Mouse (Mus musculus): Measurements from ENCODE around the gene Ctnna2.

Ctnna2 gene

GRCm38 (mm10) chr6:77979241-77979961 lies at the start of gene Ctnna2:
Gene Ctnna2 (minus strand): TSS chr6:77979699.
- in situ Hi-C loops (cut with MboI, MseI), result no loop called here

DNA sequence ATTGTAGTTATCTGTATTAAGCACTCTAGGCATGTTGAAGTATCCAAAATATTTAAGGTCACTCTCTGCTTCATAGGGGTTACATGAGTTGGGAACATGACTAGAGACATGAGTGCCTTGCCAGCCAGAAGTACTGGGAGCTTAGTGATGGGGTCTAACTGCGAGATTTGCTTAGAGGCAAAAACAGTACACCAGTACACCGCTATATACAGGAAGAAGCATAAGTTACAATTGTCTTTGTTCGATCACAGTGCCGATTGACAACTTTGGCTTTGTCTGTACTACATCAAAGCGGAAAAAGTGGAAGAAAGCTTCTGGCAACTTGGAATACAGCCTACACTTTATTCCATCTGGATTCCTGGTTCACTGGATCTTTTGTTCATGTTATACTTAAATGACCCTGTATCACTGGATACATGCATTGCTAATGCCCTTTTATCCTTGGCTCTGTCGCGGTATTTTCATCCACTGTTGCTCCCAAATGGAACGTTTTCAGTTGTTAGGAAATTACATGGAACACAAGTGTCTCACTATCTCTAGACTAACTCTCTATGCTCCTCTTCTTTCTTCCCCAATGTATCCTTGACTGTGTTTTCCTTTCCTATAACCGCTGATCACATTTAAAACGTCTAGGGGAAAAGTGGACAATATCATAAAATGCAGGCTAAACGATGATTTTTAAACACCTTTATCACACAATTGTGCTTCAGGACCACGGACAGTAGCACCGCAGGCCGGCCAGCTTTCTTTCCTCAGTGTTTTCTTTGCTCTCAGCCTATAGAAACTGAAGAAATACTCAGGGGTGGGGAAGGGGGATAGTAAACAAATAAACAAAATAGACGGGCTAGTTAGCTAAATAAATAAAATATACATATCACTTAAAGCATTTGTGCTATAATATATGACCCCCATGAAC lies 896 bp upstream of the Ctnna2 start:
- in situ Hi-C loops (cut with MboI, MseI), result no loop called here

GRCm38 (mm10) chr6:77978476-77979240 lies 841 bp downstream of the Ctnna2 start:
- in situ Hi-C loops (cut with MboI, MseI), result no loop called here

DNA sequence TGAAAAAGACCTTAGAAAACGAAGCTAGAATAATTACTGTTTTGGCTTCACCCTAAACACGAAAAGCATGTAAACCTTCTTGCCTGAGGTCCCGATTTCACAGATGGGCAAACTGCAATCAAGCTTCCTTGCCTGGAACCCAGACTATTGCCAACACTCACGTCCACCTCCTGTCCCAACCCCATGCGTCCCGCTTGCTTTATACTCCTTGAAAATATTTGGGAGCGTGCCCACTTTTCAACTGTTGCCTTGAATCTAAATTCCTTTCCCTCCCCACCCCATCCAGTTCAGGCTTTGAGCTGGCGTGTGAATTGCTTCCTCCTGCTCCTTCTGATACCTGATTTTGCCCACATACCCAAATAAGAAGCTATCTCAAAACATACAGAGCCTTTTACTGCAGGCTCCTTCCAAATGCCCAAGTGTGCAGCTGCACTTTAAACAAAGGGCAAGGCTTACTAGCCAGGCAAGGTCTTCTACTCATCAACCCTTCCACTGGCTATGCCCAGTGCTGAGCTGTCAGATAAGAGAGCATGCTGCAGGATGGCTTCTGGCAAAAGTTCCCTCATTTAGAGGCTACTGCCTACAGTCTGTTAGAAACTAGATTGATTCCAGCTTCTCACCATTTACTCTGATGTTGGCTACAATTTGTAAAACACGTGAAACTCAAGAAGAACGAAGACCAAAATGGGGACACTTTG lies 8.8 kb downstream of the Ctnna2 start:
- in situ Hi-C loops (cut with MboI, MseI), result no loop called here

DNA sequence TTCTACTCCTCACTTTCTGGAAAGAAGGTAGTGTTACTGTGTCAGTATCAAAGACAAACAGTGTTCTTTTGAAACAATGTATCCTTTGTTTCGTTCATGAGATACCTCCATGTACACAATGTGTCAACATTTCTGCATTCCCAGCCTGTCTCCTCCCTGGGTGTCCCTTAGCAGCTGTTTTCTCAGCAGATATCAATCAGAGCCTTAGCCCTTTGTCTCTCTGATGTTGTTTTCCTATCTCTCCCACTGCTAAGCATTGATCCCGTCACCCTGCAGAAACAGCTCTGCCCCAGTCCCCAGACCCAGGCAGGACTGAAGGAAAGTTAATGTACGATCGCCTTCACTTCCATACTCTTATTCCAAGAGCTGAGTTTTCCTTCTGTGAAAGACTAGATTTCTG lies 9.7 kb downstream of the Ctnna2 start:
- in situ Hi-C loops (cut with MboI, MseI), result no loop called here

DNA sequence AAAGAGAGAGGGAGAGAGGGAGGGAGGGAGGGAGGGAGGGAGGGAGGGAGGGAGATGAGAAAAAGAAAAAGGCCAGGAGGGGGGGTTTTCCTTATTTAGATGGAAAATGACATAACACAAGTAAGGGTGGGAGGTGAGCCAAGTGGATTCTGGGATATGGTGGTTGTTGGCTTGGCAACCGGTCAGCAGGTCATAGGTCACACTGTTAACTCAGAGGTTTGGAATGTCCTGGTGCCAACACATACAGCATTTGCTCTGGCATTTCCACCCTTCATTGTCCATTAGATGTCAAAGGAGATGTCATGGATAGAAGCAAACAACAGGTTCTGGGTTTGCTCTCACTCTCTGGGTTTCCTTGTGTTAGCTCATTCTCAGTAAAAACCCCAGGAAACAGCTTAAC lies 17.5 kb downstream of the Ctnna2 start:
- in situ Hi-C loops (cut with MboI, MseI), result no loop called here

GRCm38 (mm10) chr6:77951276-77951675 lies 28.2 kb downstream of the Ctnna2 start:
- in situ Hi-C loops (cut with MboI, MseI), result no loop called here

- in situ Hi-C loops (cut with MboI, MseI), result no loop called here
Observed at GRCm38 (mm10) chr6:77950690-77951089, 28.8 kb downstream of the Ctnna2 start.

- in situ Hi-C loops (cut with MboI, MseI), result no loop called here
Observed at GRCm38 (mm10) chr6:77929375-77929774, 50.1 kb downstream of the Ctnna2 start.

- in situ Hi-C loops (cut with MboI, MseI), result no loop called here
Observed at GRCm38 (mm10) chr6:77873150-77873549, 106.3 kb downstream of the Ctnna2 start.

- in situ Hi-C loops (cut with MboI, MseI), result no loop called here
Observed at GRCm38 (mm10) chr6:77869313-77869712, 110.2 kb downstream of the Ctnna2 start.

DNA sequence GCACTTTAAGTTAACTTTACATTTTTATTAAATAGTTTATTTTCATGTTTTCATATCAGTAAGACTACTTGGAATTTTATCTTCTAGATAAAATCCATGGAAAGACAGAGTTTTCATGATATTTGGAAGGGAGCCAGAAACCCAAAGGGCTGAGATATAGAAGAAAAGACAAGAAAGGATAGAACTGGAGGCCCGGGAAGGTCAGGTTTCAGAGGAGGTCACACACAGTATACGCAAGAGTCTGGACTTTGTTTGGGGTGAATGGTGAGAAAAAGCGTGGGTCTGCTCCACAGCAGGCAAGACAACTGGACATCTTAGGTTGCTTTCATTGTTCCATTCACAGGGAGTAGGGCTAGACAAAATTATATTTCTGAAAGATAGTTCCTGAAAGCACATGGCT lies 111.4 kb downstream of the Ctnna2 start:
- in situ Hi-C loops (cut with MboI, MseI), result no loop called here

- in situ Hi-C loops (cut with MboI, MseI), result no loop called here
Observed at GRCm38 (mm10) chr6:77863379-77863778, 116.1 kb downstream of the Ctnna2 start.

- in situ Hi-C loops (cut with MboI, MseI), result no loop called here
Observed at GRCm38 (mm10) chr6:77862781-77863180, 116.7 kb downstream of the Ctnna2 start.

- in situ Hi-C loops (cut with MboI, MseI), result no loop called here
Observed at GRCm38 (mm10) chr6:77849438-77849837, 130.1 kb downstream of the Ctnna2 start.

DNA sequence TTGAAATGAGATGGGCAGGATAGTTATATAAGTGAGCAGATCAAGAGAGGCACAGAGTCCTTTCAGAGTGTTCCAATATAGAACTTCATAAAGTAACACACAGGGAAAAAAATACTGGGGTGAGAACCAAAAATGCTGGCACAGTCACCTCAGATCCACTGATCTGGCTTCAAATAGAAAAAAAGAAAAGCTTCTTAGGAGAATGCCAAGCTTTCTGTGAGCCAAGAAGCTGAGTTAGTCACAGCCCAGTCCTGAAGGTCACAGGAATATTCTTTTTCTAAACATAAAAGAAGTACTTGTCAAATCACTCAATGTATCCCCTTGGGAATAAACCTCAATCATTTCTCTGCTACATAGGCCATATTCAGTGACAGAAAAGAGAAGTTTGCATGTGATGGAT lies 130.7 kb downstream of the Ctnna2 start:
- in situ Hi-C loops (cut with MboI, MseI), result no loop called here

DNA sequence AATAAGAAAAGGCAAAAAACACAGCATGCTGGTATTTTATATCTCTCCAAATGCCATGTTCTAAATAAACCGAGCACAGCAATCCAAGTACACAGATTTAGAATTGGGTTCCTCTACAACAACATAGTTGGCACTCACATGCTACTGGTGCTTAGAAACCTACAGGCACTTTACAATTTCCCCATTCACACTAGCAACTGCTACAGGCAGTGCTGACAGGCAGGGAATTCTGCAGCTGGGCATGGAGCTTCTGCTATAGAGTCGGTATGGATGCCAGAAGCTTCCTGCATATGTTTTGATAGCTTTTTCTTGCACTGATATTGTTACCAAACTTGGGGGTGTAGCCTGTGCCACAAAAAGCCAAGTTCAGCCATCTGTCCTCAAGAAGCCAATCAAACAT lies 131.8 kb downstream of the Ctnna2 start:
- in situ Hi-C loops (cut with MboI, MseI), result no loop called here

- in situ Hi-C loops (cut with MboI, MseI), result no loop called here
Observed at GRCm38 (mm10) chr6:77839076-77839475, 140.4 kb downstream of the Ctnna2 start.

DNA sequence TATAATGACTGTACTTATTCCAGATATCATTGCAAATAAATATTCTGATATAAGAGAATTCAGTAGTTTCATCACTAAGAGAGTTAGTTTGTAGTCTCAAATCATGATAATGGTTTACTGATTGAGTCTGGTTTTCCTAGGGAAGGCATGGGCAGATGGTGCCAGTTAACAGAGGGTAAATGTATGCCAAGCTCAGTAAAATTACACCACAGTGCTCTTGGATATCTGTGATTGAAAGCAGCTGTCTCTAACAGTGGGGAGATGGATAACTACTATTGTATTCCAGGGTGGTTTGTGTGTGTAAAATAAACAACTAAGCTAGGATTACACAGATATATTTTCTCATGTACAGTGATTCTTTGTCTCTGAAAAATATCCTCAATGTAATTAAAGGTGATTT lies 140.8 kb downstream of the Ctnna2 start:
- in situ Hi-C loops (cut with MboI, MseI), result no loop called here

- in situ Hi-C loops (cut with MboI, MseI), result no loop called here
Observed at GRCm38 (mm10) chr6:77837543-77837942, 142.0 kb downstream of the Ctnna2 start.

DNA sequence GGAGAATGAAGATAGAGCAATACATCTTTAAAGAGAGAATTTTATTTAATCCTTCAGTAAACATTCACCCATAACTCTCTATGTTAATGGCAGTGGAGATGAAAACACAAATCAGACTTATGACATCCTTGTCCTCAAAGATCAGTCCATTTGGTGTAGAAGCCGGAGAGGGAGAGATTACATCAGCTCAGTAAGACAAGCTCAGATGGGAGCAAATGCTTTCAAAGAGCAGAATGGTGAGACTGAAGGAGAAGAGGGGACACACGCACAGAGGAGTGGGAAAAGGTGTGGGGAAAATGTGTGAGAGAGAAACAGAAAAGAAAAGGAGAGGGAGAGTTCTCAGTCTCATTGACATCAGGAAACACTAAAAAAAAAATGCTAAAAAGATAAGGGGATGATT lies 144.8 kb downstream of the Ctnna2 start:
- in situ Hi-C loops (cut with MboI, MseI), result no loop called here

DNA sequence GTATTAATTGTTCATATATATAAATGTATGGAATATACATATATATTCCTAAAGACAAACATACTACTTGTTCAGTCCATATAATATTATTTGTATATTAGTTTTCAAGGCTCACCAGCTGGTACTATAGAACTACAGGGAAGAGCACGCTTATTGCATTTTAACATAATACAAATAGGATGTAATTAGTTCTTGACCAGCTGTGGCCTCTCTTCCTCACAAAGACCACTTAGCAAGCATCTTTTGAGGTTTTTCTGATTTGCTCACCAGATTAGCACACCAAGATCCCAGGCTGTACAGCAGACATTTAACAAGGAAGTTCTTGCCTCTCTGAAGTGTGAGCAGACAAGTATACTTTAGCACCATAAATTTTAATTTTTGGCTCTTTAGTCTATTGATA lies 152.0 kb downstream of the Ctnna2 start:
- in situ Hi-C loops (cut with MboI, MseI), result no loop called here
